Mouse (Mus musculus) thymus, postnatal 4 days (tissue): ENCODE measurements around the gene Grn.

Experiments
- DNase-seq: peaks from one replicate; pipeline ENCODE4 v3.0.0; 2021

Grn gene

GRCm38 (mm10) chr11:102480897-102481296, 50.8 kb downstream of the Grn start:
- DNase-seq = no peak

- DNase-seq = no peak
Measured at GRCm38 (mm10) chr11:102481779-102482178, 51.7 kb downstream of the Grn start.
